Mouse (Mus musculus) forebrain, embryonic 16.5 days (tissue): ENCODE results near the gene L3mbtl1. TPM values are rescaled to one million over a fixed set of nuclear protein-coding genes. Genes with fewer than 3 reads are reported as not detected.
A peak's percentile ranks its signal among the peaks of the same experiment; 100 is the strongest.

Experiments
- ATAC-seq: fragments of 200-750 bp; cut with Nextera tagmentation; 2 replicates; pipeline ENCODE4 v1.8.0; 2017; ENCODE audit warnings: mild to moderate bottlenecking, moderate library complexity
- H3K27ac ChIP-seq: fragments of 300-500 bp; sonication (generic); 2 replicates; pipeline ENCODE4 v1.5.1; 2014; ENCODE audit warnings: low read length, control low read depth
- H3K27me3 ChIP-seq: fragments of 300-500 bp; sonication (generic); replicated peaks from 2 replicates; pipeline ENCODE4 v1.6.1; 2014; ENCODE audit warnings: low read length; ENCODE audit not compliant: control insufficient read depth, insufficient read depth
- H3K36me3 ChIP-seq: fragments of 300-500 bp; sonication (generic); 2 replicates; pipeline ENCODE4 v1.6.1; 2014; ENCODE audit not compliant: control insufficient read depth, insufficient read depth
- H3K4me1 ChIP-seq: fragments of 300-500 bp; sonication (generic); replicated peaks from 2 replicates; pipeline ENCODE4 v1.6.1; 2014; ENCODE audit warnings: low read length; ENCODE audit not compliant: control insufficient read depth, insufficient read depth
- H3K4me2 ChIP-seq: fragments of 300-500 bp; sonication (generic); 2 replicates; pipeline ENCODE4 v1.6.1; 2014; ENCODE audit warnings: mild to moderate bottlenecking, low read length, control low read depth
- H3K4me3 ChIP-seq: fragments of 300-500 bp; sonication (generic); replicated peaks from 2 replicates; pipeline ENCODE4 v1.5.1; 2014; ENCODE audit warnings: mild to moderate bottlenecking, low read length, control low read depth
- H3K9ac ChIP-seq: fragments of 300-500 bp; sonication (generic); replicated peaks from 2 replicates; pipeline ENCODE4 v1.6.1; 2014; ENCODE audit warnings: low read depth, low read length, control low read depth
- H3K9me3 ChIP-seq: fragments of 300-500 bp; sonication (generic); 2 replicates; pipeline ENCODE4 v1.6.1; 2016; ENCODE audit warnings: low read length; ENCODE audit not compliant: control insufficient read depth
- WGBS: fragments of 180-500 bp; shearing (Covaris S2); extraction: QIAGEN DNeasy Blood & Tissue Kit; methylation state at CpG from one replicate; pipeline ENCODE4 v1.1.7; 2014; 5-methylcytosine and 5-hydroxymethylcytosine counted together
- polyA plus RNA-seq: library from polyadenylated mRNA; unstranded; fragments of >200 nt; fragmentation: Nextera tagmentation; extraction: Ambion mirVana; gene quantifications from 2 replicates; pipeline ENCODE4 v1.2.1, GENCODE M21; 2015

The L3mbtl1 gene
- polyA plus RNA-seq, 1 experiment from 2014 or later: 2.1 TPM

- H3K4me1 ChIP-seq: 0 out of 2 replicates have a peak, but pooled peaks cover 3% of the 10 kb centered on the region
- WGBS: 90% methylated on average over 6 of the region's 6 CpGs
- no peak overlapping the region for H3K4me2 ChIP-seq
- H3K36me3 ChIP-seq: no peaks in the 10 kb centered on the region
- H3K9me3 ChIP-seq: no peaks in the 10 kb centered on the region
- no peak overlapping the region for H3K4me3 ChIP-seq
- H3K9ac ChIP-seq: no peak overlapping the region
- H3K27ac ChIP-seq: no peak overlapping the region
- ATAC-seq: no peak
- H3K27me3 ChIP-seq: no peaks in the 10 kb centered on the region
Measured at GRCm38 (mm10) chr2:162984381-162984780, 41.1 kb downstream of the L3mbtl1 start.

GRCm38 (mm10) chr2:162985923-162986322, 42.7 kb downstream of the L3mbtl1 start:
- no peak overlapping the region for H3K4me3 ChIP-seq
- no peaks in the 10 kb centered on the region for H3K9me3 ChIP-seq
- no peak overlapping the region for H3K4me2 ChIP-seq
- H3K27ac ChIP-seq: no peak overlapping the region
- WGBS: 29% methylated on average over 3 of the region's 3 CpGs
- no peaks in the 10 kb centered on the region for H3K27me3 ChIP-seq
- 0 out of 2 replicates have a peak, but pooled peaks cover 3% of the 10 kb centered on the region for H3K4me1 ChIP-seq
- H3K36me3 ChIP-seq: no peaks in the 10 kb centered on the region
- H3K9ac ChIP-seq: no peak overlapping the region
- no peak for ATAC-seq

- Histone ChIP-seq H3K4me3 (no peak overlapping the region), H3K9me3 (no peaks in the 10 kb centered on the region)
- WGBS: 92% methylated on average over 3 of the region's 3 CpGs
Measured at GRCm38 (mm10) chr2:162986764-162987163, 43.5 kb downstream of the L3mbtl1 start.

GRCm38 (mm10) chr2:162987218-162987617, 43.9 kb downstream of the L3mbtl1 start, which contains the start of gene Sgk2:
Sgk2 (plus strand) TSS chr2:162987330.
- no peaks in the 10 kb centered on the region for H3K9me3 ChIP-seq
- no peak within 1 kb of the TSS for H3K9ac ChIP-seq
- H3K4me1 ChIP-seq: 0 out of 2 replicates have a peak, but pooled peaks cover 3% of the 10 kb centered on the region
- H3K27ac ChIP-seq: no peak within 1 kb of the TSS
- no peak within 1 kb of the TSS for H3K4me3 ChIP-seq
- no peak within 1 kb of the TSS for H3K4me2 ChIP-seq
- no peaks in the 10 kb centered on the region for H3K27me3 ChIP-seq
- ATAC-seq: no peak
- WGBS: 65% methylated on average over 8 of the region's 8 CpGs
- no peaks in the 10 kb centered on the region for H3K36me3 ChIP-seq

More at GRCm38 (mm10) chr2:162986764-162987163, 43.5 kb downstream of the L3mbtl1 start:
- no peaks in the 10 kb centered on the region for H3K36me3 ChIP-seq
- H3K27me3 ChIP-seq: no peaks in the 10 kb centered on the region
- no peak for ATAC-seq
- H3K27ac ChIP-seq: no peak overlapping the region
- H3K4me1 ChIP-seq: 0 out of 2 replicates have a peak, but pooled peaks cover 3% of the 10 kb centered on the region
- no peak overlapping the region for H3K4me2 ChIP-seq
- H3K9ac ChIP-seq: no peak overlapping the region

- Histone ChIP-seq H3K4me1 (0 out of 2 replicates have a peak, but pooled peaks cover 3% of the 10 kb centered on the region), H3K4me3 (no peak overlapping the region), H3K4me2 (no peak overlapping the region), H3K27me3 (no peaks in the 10 kb centered on the region), H3K27ac (no peak overlapping the region), H3K9ac (no peak overlapping the region), H3K9me3 (no peaks in the 10 kb centered on the region), H3K36me3 (no peaks in the 10 kb centered on the region)
- no peak for ATAC-seq
- 86% methylated on average over 4 of the region's 4 CpGs for WGBS
Measured at GRCm38 (mm10) chr2:162988235-162988634, 45.0 kb downstream of the L3mbtl1 start.

GRCm38 (mm10) chr2:162991394-162992083, 48.3 kb downstream of the L3mbtl1 start:
- Histone ChIP-seq H3K4me2 (no peak overlapping the region), H3K4me1 (no peaks in the 10 kb centered on the region), H3K27me3 (no peaks in the 10 kb centered on the region), H3K4me3 (no peak overlapping the region), H3K9ac (no peak overlapping the region), H3K27ac (no peak overlapping the region), H3K36me3 (no peaks in the 10 kb centered on the region), H3K9me3 (no peaks in the 10 kb centered on the region)
- ATAC-seq: no peak
- 25% methylated on average over 6 of the region's 6 CpGs for WGBS

GRCm38 (mm10) chr2:162992084-162992437, 48.8 kb downstream of the L3mbtl1 start:
- no peak for ATAC-seq
- H3K27me3 ChIP-seq: no peaks in the 10 kb centered on the region
- H3K9ac ChIP-seq: no peak overlapping the region
- H3K36me3 ChIP-seq: no peaks in the 10 kb centered on the region
- H3K4me2 ChIP-seq: no peak overlapping the region
- no peaks in the 10 kb centered on the region for H3K4me1 ChIP-seq
- H3K27ac ChIP-seq: no peak overlapping the region
- H3K4me3 ChIP-seq: no peak overlapping the region
- no peaks in the 10 kb centered on the region for H3K9me3 ChIP-seq

GRCm38 (mm10) chr2:162993881-162994616, 50.8 kb downstream of the L3mbtl1 start:
- H3K4me1 ChIP-seq: no peaks in the 10 kb centered on the region
- no peaks in the 10 kb centered on the region for H3K36me3 ChIP-seq
- H3K4me3 ChIP-seq: no peak overlapping the region
- no peaks in the 10 kb centered on the region for H3K9me3 ChIP-seq
- H3K27ac ChIP-seq: no peak overlapping the region
- no peaks in the 10 kb centered on the region for H3K27me3 ChIP-seq
- WGBS: 78% methylated on average over 9 of the region's 9 CpGs
- no peak for ATAC-seq
- H3K4me2 ChIP-seq: no peak overlapping the region
- no peak overlapping the region for H3K9ac ChIP-seq

GRCm38 (mm10) chr2:162998528-162999230, 55.4 kb downstream of the L3mbtl1 start:
- Histone ChIP-seq H3K4me3 (0 out of 2 replicates have a peak overlapping the region, but pooled peaks have one; percentile 3), H3K27ac (no peak overlapping the region), H3K4me2 (peak overlapping the region; percentile 30), H3K27me3 (no peaks in the 10 kb centered on the region), H3K9me3 (no peaks in the 10 kb centered on the region), H3K4me1 (no peaks in the 10 kb centered on the region), H3K36me3 (no peaks in the 10 kb centered on the region), H3K9ac (no peak overlapping the region)
- 32% methylated on average over 18 of the region's 18 CpGs for WGBS
- ATAC-seq: peak; percentile 76
